Comparison of ENCODE assay signal across 14 mouse cellular contexts in the genomic region with DNA sequence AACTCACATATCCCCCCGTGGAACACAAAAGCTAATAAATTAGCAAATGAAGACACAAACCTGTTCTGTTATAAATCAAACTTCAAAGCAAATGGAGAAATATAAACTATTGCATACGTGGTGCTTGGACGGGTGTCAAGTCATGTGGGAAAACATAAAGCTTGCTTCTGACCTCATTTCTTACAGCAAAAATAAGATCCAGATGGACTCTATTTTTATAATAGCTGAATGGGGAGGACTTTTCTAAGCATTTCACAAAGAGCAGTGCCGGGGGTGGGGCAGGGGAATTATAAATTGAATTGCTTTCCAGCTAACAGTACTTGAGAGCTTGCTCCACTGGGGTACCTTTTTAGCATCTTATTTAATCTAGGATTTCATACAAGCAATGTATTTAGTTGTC. TPM values are rescaled to one million over a fixed set of nuclear protein-coding genes. Genes with fewer than 3 reads are reported as not detected.
A peak's percentile ranks its signal among the peaks of the same experiment; 100 is the strongest.
DNase-seq lines count a peak whose midpoint lies in the region; ATAC-seq and TF ChIP-seq lines count a peak whose summit lies in the region.
"Had no signal": no experiment of that assay in that cellular context is flagged by ENCODE, and none has a peak within 500 bp of the region (broad histone marks: within the 10 kb centered on the region; RNA-seq: fewer than 3 reads in every experiment).

No protein-coding gene starts in this region.

- H3K36me3 ChIP-seq in embryonic facial prominence, embryonic 11.5 days (replicated peaks; ENCODE audit: control insufficient read depth, insufficient read depth, low read depth, low read length) = no peaks in the 10 kb centered on the region
- H3K36me3 ChIP-seq in forebrain, embryonic 15.5 days = no peaks in the 10 kb centered on the region
- H3K36me3 ChIP-seq: hindbrain, embryonic 15.5 days; liver, embryonic 13.5 days; neural tube, embryonic 12.5 days had no signal

- intact Hi-C loops in left cerebral cortex, adult 2 months (cut with DNase I) = loop anchor here (1.0 kb wide), 1 partner anchor 36 kb away; no protein-coding TSS in a partner anchor

- H3K4me2 ChIP-seq in embryonic facial prominence, embryonic 11.5 days (ENCODE audit: low read depth, low read length) = no peak overlapping the region
- H3K4me2 ChIP-seq in forebrain, embryonic 15.5 days (replicated peaks) = no peak overlapping the region
- H3K4me2 ChIP-seq: hindbrain, embryonic 15.5 days; liver, embryonic 13.5 days; neural tube, embryonic 12.5 days had no signal

- H3K9ac ChIP-seq in embryonic facial prominence, embryonic 11.5 days (replicated peaks; ENCODE audit: low read length) = no peak overlapping the region
- H3K9ac ChIP-seq in forebrain, embryonic 15.5 days (replicated peaks) = no peak overlapping the region
- H3K9ac ChIP-seq: hindbrain, embryonic 15.5 days; liver, embryonic 13.5 days; neural tube, embryonic 12.5 days had no signal

- no peak for ATAC-seq in embryonic facial prominence, embryonic 11.5 days (replicated peaks; ENCODE audit: insufficient number of reproducible peaks, low FRiP score, low TSS enrichment, low read depth)
- no peak for ATAC-seq in forebrain, embryonic 15.5 days (replicated peaks)

- no peak for TF ChIP-seq CTCF in left cerebral cortex, adult 2 months (IDR thresholded peaks at IDR 0.05)

- WGBS in embryonic facial prominence, embryonic 11.5 days = 35% methylated on average over 4 of the region's 4 CpGs
- WGBS in forebrain, embryonic 15.5 days = 71% methylated on average over 4 of the region's 4 CpGs

- DNase-seq in left cerebral cortex, adult 2 months (ENCODE audit: extremely low spot score in 1 of 2, low spot score in 2 of 2) = peak; percentile 26 to 30
- no peak for DNase-seq in left cerebral cortex, adult 11 months (ENCODE audit: low spot score)
- peak; percentile 70 for DNase-seq in embryonic facial prominence, embryonic 11.5 days (ENCODE audit: low spot score)
- peak; percentile 9 to 46 for DNase-seq in left cerebral cortex, adult 9 months (ENCODE audit: low spot score in 2 of 2)
- peak; percentile 13 for DNase-seq in right cerebral cortex, postnatal 4 days
- no peak for DNase-seq in retina, postnatal 1 day
- DNase-seq: cerebellum, adult 9-11 months; kidney, adult 2 months; liver, embryonic 13.5 days; midbrain, embryonic 14.5 days; thymus, postnatal 36 days had no signal

- no peaks in the 10 kb centered on the region for H3K4me1 ChIP-seq in embryonic facial prominence, embryonic 11.5 days (ENCODE audit: control insufficient read depth, insufficient read depth, low read length)
- H3K4me1 ChIP-seq in forebrain, embryonic 15.5 days = no peaks in the 10 kb centered on the region
- H3K4me1 ChIP-seq: hindbrain, embryonic 15.5 days; liver, embryonic 13.5 days; neural tube, embryonic 12.5 days had no signal

- no peaks in the 10 kb centered on the region for H3K27me3 ChIP-seq in embryonic facial prominence, embryonic 11.5 days (ENCODE audit: control insufficient read depth, insufficient read depth, low read length)
- H3K27me3 ChIP-seq in forebrain, embryonic 15.5 days = no peaks in the 10 kb centered on the region
- H3K27me3 ChIP-seq: hindbrain, embryonic 15.5 days; liver, embryonic 13.5 days; neural tube, embryonic 12.5 days had no signal

- no peaks in the 10 kb centered on the region for H3K9me3 ChIP-seq in embryonic facial prominence, embryonic 11.5 days (replicated peaks; ENCODE audit: control insufficient read depth, low read length)
- H3K9me3 ChIP-seq in forebrain, embryonic 15.5 days = no peaks in the 10 kb centered on the region
- H3K9me3 ChIP-seq: hindbrain, embryonic 15.5 days; liver, embryonic 13.5 days; neural tube, embryonic 12.5 days had no signal

- H3K4me3 ChIP-seq in left cerebral cortex, adult 2 months = no peak overlapping the region
- H3K4me3 ChIP-seq in embryonic facial prominence, embryonic 11.5 days (ENCODE audit: low read depth, low read length) = no peak overlapping the region
- H3K4me3 ChIP-seq in forebrain, embryonic 15.5 days = no peak overlapping the region
- H3K4me3 ChIP-seq: hindbrain, embryonic 15.5 days; liver, embryonic 13.5 days; neural tube, embryonic 12.5 days had no signal

- no peak overlapping the region for H3K27ac ChIP-seq in left cerebral cortex, adult 2 months
- no peak overlapping the region for H3K27ac ChIP-seq in embryonic facial prominence, embryonic 11.5 days (replicated peaks; ENCODE audit: low read depth, low read length)
- H3K27ac ChIP-seq in forebrain, embryonic 15.5 days (replicated peaks) = no peak overlapping the region
- H3K27ac ChIP-seq: hindbrain, embryonic 15.5 days; liver, embryonic 13.5 days; neural tube, embryonic 12.5 days had no signal

RNA-seq across cellular contexts. Expression of a gene that starts 51.6 kb away (rescaled TPM):
- 10 to 100 TPM; 12.8 to 14.6 TPM for total RNA-seq in left cerebral cortex, adult 2 months (2021)
- polyA plus RNA-seq in embryonic facial prominence, embryonic 11.5 days (2014; fragmentation: Nextera tagmentation; extraction: Ambion mirVana) = 14.4 and 16.7 TPM in 2 replicates
- polyA plus RNA-seq in forebrain, embryonic 15.5 days (2015; fragmentation: Nextera tagmentation; extraction: Ambion mirVana) = 18.0 and 18.3 TPM in 2 replicates

Comparison
In these comparisons a context has a peak if more than half of its experiments do, and no peak if none do; other contexts are left out.
1. DNase-seq: peak in left cerebral cortex, adult 2 months (2 of 2), embryonic facial prominence, embryonic 11.5 days (single experiment), left cerebral cortex, adult 9 months (2 of 2) and right cerebral cortex, postnatal 4 days (single experiment); none in left cerebral cortex, adult 11 months (single experiment) and retina, postnatal 1 day (single experiment).